Comparison of ENCODE assay signal across 26 mouse cellular contexts in genomic region chr19:12812644-12813364, GRCm38 (mm10). TPM values are rescaled to one million over a fixed set of nuclear protein-coding genes. Genes with fewer than 3 reads are reported as not detected.
DNase-seq lines count a peak whose midpoint lies in the region; ATAC-seq and TF ChIP-seq lines count a peak whose summit lies in the region.
"Had no signal": no experiment of that assay in that cellular context is flagged by ENCODE, and none has a peak within 500 bp of the region (broad histone marks: within the 10 kb centered on the region; RNA-seq: fewer than 3 reads in every experiment).

No protein-coding gene starts in this region.

- no peaks in the 10 kb centered on the region for H3K4me1 ChIP-seq in heart, adult 2 months (ENCODE audit: control insufficient read depth, insufficient read depth, low read length)
- H3K4me1 ChIP-seq in liver, embryonic 13.5 days (replicated peaks) = peaks cover 5% of the 10 kb centered on the region; the same call in 1 of the 2 replicates
- peaks cover 5% of the 10 kb centered on the region; the same call in 1 of the 2 replicates for H3K4me1 ChIP-seq in liver, embryonic 12.5 days
- H3K4me1 ChIP-seq: embryonic facial prominence, embryonic 12.5 days; forebrain, embryonic 12.5 days; heart, embryonic 13.5 days had no signal

- no peak for TF ChIP-seq EP300 in heart, adult 2 months (IDR thresholded peaks at IDR 0.05; ENCODE audit: insufficient read depth, low read depth, low read length)

- H3K36me3 ChIP-seq in heart, adult 2 months (ENCODE audit: control insufficient read depth, insufficient read depth, low read length) = no peaks in the 10 kb centered on the region
- H3K36me3 ChIP-seq in liver, embryonic 13.5 days = no peaks in the 10 kb centered on the region
- H3K36me3 ChIP-seq in liver, embryonic 12.5 days = no peaks in the 10 kb centered on the region
- H3K36me3 ChIP-seq: embryonic facial prominence, embryonic 12.5 days; forebrain, embryonic 12.5 days; heart, embryonic 13.5 days had no signal

- H3K9me3 ChIP-seq in liver, embryonic 13.5 days (replicated peaks) = no peaks in the 10 kb centered on the region
- no peaks in the 10 kb centered on the region for H3K9me3 ChIP-seq in liver, embryonic 12.5 days (replicated peaks)
- H3K9me3 ChIP-seq: embryonic facial prominence, embryonic 12.5 days; forebrain, embryonic 12.5 days; heart, embryonic 13.5 days had no signal

- TF ChIP-seq CTCF in heart, adult 2 months (IDR thresholded peaks at IDR 0.05) = no peak

- H3K4me3 ChIP-seq in heart, adult 2 months = no peak overlapping the region
- no peak overlapping the region for H3K4me3 ChIP-seq in liver, embryonic 13.5 days (replicated peaks)
- no peak overlapping the region for H3K4me3 ChIP-seq in liver, embryonic 12.5 days
- H3K4me3 ChIP-seq: embryonic facial prominence, embryonic 12.5 days; forebrain, embryonic 12.5 days; heart, embryonic 13.5 days had no signal

- H3K4me2 ChIP-seq in liver, embryonic 13.5 days = no peak overlapping the region
- no peak overlapping the region for H3K4me2 ChIP-seq in liver, embryonic 12.5 days
- H3K4me2 ChIP-seq: embryonic facial prominence, embryonic 12.5 days; forebrain, embryonic 12.5 days; heart, embryonic 13.5 days; hindbrain, embryonic 14.5 days had no signal

- H3K27me3 ChIP-seq in heart, adult 2 months (ENCODE audit: control insufficient read depth, insufficient read depth, low read length) = no peaks in the 10 kb centered on the region
- H3K27me3 ChIP-seq in liver, embryonic 13.5 days = no peaks in the 10 kb centered on the region
- H3K27me3 ChIP-seq in liver, embryonic 12.5 days (replicated peaks) = no peaks in the 10 kb centered on the region
- H3K27me3 ChIP-seq: embryonic facial prominence, embryonic 12.5 days; forebrain, embryonic 12.5 days; heart, embryonic 13.5 days had no signal

- 0 out of 2 replicates have a peak, but pooled peaks have one; percentile 20 for ATAC-seq in liver, embryonic 13.5 days (ENCODE audit: low read depth)
- ATAC-seq in liver, embryonic 12.5 days = no peak
- ATAC-seq in erythroblast, adult 5-6 weeks (replicated peaks; ENCODE audit: low FRiP score, poor library complexity, severe bottlenecking) = peak; percentile 43; the same call in 1 of the 2 replicates
- no peak for ATAC-seq in inflammation-experienced regulatory T-cells, adult 6 months
- ATAC-seq: forebrain, embryonic 16.5 days had no signal

- TF ChIP-seq POLR2A in heart, adult 2 months (IDR thresholded peaks at IDR 0.05; ENCODE audit: insufficient read depth, low read depth, low read length) = no peak

- 45% methylated on average over 1 of the region's 1 CpGs for WGBS in heart, adult 2 months
- 38% methylated on average over 1 of the region's 1 CpGs for WGBS in liver, embryonic 13.5 days (ENCODE audit: insufficient replicate concordance)
- WGBS in liver, embryonic 12.5 days (ENCODE audit: insufficient replicate concordance) = 59% methylated on average over 1 of the region's 1 CpGs

- H3K79me2 ChIP-seq in heart, adult 2 months (replicated peaks; ENCODE audit: control insufficient read depth, insufficient read depth, low read length) = no peaks in the 10 kb centered on the region

- intact Hi-C loops in heart, adult 2 months (cut with DNase I) = no loop called here

- DNase-seq in heart, adult 11 months = peak; percentile 74
- no peak for DNase-seq in heart, adult 2 months
- DNase-seq in liver, embryonic 13.5 days = no peak
- DNase-seq in 416B (ENCODE audit: low read depth) = peak; percentile 16
- DNase-seq in gastrocnemius, postnatal 25 days = no peak
- DNase-seq: adrenal gland, adult 8-10 months; cerebellum, adult 11 months; cerebellum, adult 8-10 months; cerebellum, postnatal 14 days; gastrocnemius, postnatal 10 days; heart, postnatal 10 days had no signal

- H3K9ac ChIP-seq in heart, adult 2 months (ENCODE audit: low read depth, low read length) = no peak overlapping the region
- H3K9ac ChIP-seq in liver, embryonic 13.5 days = no peak overlapping the region
- no peak overlapping the region for H3K9ac ChIP-seq in liver, embryonic 12.5 days
- H3K9ac ChIP-seq: embryonic facial prominence, embryonic 12.5 days; forebrain, embryonic 12.5 days; heart, embryonic 13.5 days; hindbrain, embryonic 14.5 days had no signal

- no peak overlapping the region for H3K27ac ChIP-seq in heart, adult 2 months
- no peak overlapping the region for H3K27ac ChIP-seq in liver, embryonic 13.5 days
- H3K27ac ChIP-seq in liver, embryonic 12.5 days = no peak overlapping the region
- H3K27ac ChIP-seq: embryonic facial prominence, embryonic 12.5 days; forebrain, embryonic 12.5 days; heart, embryonic 13.5 days; hindbrain, embryonic 14.5 days had no signal

RNA-seq across cellular contexts. Expression of gene Lpxn, which starts 16.8 kb away (rescaled TPM):
- total RNA-seq in heart, adult 2 months (2021) = under 1 TPM; 0.91 to 0.97 TPM
- 1.1 and 1.3 TPM in 2 replicates for polyA plus RNA-seq in heart, adult 2 months (2012; rRNA removed)
- polyA plus RNA-seq in liver, embryonic 13.5 days (2015; fragmentation: Nextera tagmentation; extraction: Ambion mirVana) = 1.5 and 2.0 TPM in 2 replicates
- polyA plus RNA-seq in liver, embryonic 12.5 days (2016; fragmentation: Nextera tagmentation; extraction: Ambion mirVana) = 1.3 and 1.4 TPM in 2 replicates
- 3.8 and 5.6 TPM in 2 replicates for total RNA-seq in erythroblast, adult 5-6 weeks (2015; ENCODE audit: low replicate concordance)
- total RNA-seq in erythroblast, adult 5-6 weeks (2017; ENCODE audit: low replicate concordance) = 3.3 and 4.3 TPM in 2 replicates
- total RNA-seq in gastrocnemius, postnatal 25 days (2021) = under 1 TPM; 0.36 to 0.38 TPM
- polyA plus RNA-seq in inflammation-experienced regulatory T-cells, adult 6 months (2017; shearing (Covaris generic)) = 100 to 1,000 TPM; 257 to 302 (median 261) TPM

RNA-seq across cellular contexts. Expression of gene Zfp91, which starts 16.9 kb away (rescaled TPM):
- total RNA-seq in heart, adult 2 months (2021) = 10 to 100 TPM; 71.9 to 84.5 TPM
- 17.4 and 36.6 TPM in 2 replicates for polyA plus RNA-seq in heart, adult 2 months (2012; rRNA removed)
- polyA plus RNA-seq in liver, embryonic 13.5 days (2015; fragmentation: Nextera tagmentation; extraction: Ambion mirVana) = 8.4 and 9.2 TPM in 2 replicates
- polyA plus RNA-seq in liver, embryonic 12.5 days (2016; fragmentation: Nextera tagmentation; extraction: Ambion mirVana) = 11.6 and 12.4 TPM in 2 replicates
- 21.7 and 24.5 TPM in 2 replicates for total RNA-seq in erythroblast, adult 5-6 weeks (2015; ENCODE audit: low replicate concordance)
- total RNA-seq in erythroblast, adult 5-6 weeks (2017; ENCODE audit: low replicate concordance) = 34.2 and 51.3 TPM in 2 replicates
- total RNA-seq in gastrocnemius, postnatal 25 days (2021) = 10 to 100 TPM; 82.9 to 97.8 TPM
- polyA plus RNA-seq in inflammation-experienced regulatory T-cells, adult 6 months (2017; shearing (Covaris generic)) = 10 to 100 TPM; 17.7 to 22.3 (median 19.1) TPM

RNA-seq across cellular contexts. Expression of gene Gm5244, which starts 33.7 kb away (rescaled TPM):
- total RNA-seq in heart, adult 2 months (2021) = not detected
- polyA plus RNA-seq in heart, adult 2 months (2012; rRNA removed) = 0.35 TPM in 1 of 2 replicates, not detected in the other
- not detected in 2 replicates for polyA plus RNA-seq in liver, embryonic 13.5 days (2015; fragmentation: Nextera tagmentation; extraction: Ambion mirVana)
- not detected in 2 replicates for polyA plus RNA-seq in liver, embryonic 12.5 days (2016; fragmentation: Nextera tagmentation; extraction: Ambion mirVana)
- total RNA-seq in erythroblast, adult 5-6 weeks (2015; ENCODE audit: low replicate concordance) = not detected in 2 replicates
- not detected in 2 replicates for total RNA-seq in erythroblast, adult 5-6 weeks (2017; ENCODE audit: low replicate concordance)
- not detected for total RNA-seq in gastrocnemius, postnatal 25 days (2021)
- under 1 TPM; 0.47 to 0.91 (median 0.54) TPM for polyA plus RNA-seq in inflammation-experienced regulatory T-cells, adult 6 months (2017; shearing (Covaris generic))
- total RNA-seq: adrenal gland, adult 8-10 months; adrenal gland, postnatal 4 days; gastrocnemius, postnatal 10 days; heart, postnatal 10 days; hematopoietic stem cell, adult 5-6 weeks had no signal
- polyA plus RNA-seq: brain, embryonic 14.5 days; C2C12; cortical plate, adult 2 months; embryonic facial prominence, embryonic 12.5 days; forebrain, embryonic 12.5 days; forebrain, embryonic 16.5 days; frontal cortex, adult 2 months; gonadal fat pad, adult 2 months; heart, embryonic 13.5 days; hindbrain, embryonic 14.5 days had no signal

RNA-seq across cellular contexts. Expression of gene Olfr1444, which starts 44.3 kb away (rescaled TPM):
- not detected for total RNA-seq in heart, adult 2 months (2021)
- polyA plus RNA-seq in heart, adult 2 months (2012; rRNA removed) = not detected in 2 replicates
- polyA plus RNA-seq in liver, embryonic 13.5 days (2015; fragmentation: Nextera tagmentation; extraction: Ambion mirVana) = not detected in 2 replicates
- polyA plus RNA-seq in liver, embryonic 12.5 days (2016; fragmentation: Nextera tagmentation; extraction: Ambion mirVana) = not detected in 2 replicates
- total RNA-seq in erythroblast, adult 5-6 weeks (2015; ENCODE audit: low replicate concordance) = not detected in 2 replicates
- not detected in 2 replicates for total RNA-seq in erythroblast, adult 5-6 weeks (2017; ENCODE audit: low replicate concordance)
- total RNA-seq in gastrocnemius, postnatal 25 days (2021) = not detected
- polyA plus RNA-seq in inflammation-experienced regulatory T-cells, adult 6 months (2017; shearing (Covaris generic)) = 1 to 10 TPM in 1 of 3 experiments, under 1 TPM in 2; 0.70 to 1.3 (median 0.74) TPM
- total RNA-seq: adrenal gland, adult 8-10 months; adrenal gland, postnatal 4 days; gastrocnemius, postnatal 10 days; heart, postnatal 10 days; hematopoietic stem cell, adult 5-6 weeks had no signal
- polyA plus RNA-seq: brain, embryonic 14.5 days; C2C12; cortical plate, adult 2 months; embryonic facial prominence, embryonic 12.5 days; forebrain, embryonic 12.5 days; forebrain, embryonic 16.5 days; frontal cortex, adult 2 months; gonadal fat pad, adult 2 months; heart, embryonic 13.5 days; hindbrain, embryonic 14.5 days had no signal

RNA-seq across cellular contexts. Expression of gene Cntf, which starts 47.4 kb away (rescaled TPM):
- total RNA-seq in heart, adult 2 months (2021) = 1 to 10 TPM in 1 of 2 experiments, under 1 TPM in 1; 0.84 to 1.5 TPM
- 3.1 and 5.8 TPM in 2 replicates for polyA plus RNA-seq in heart, adult 2 months (2012; rRNA removed)
- polyA plus RNA-seq in liver, embryonic 13.5 days (2015; fragmentation: Nextera tagmentation; extraction: Ambion mirVana) = 0.69 and 0.81 TPM in 2 replicates
- polyA plus RNA-seq in liver, embryonic 12.5 days (2016; fragmentation: Nextera tagmentation; extraction: Ambion mirVana) = 1.0 and 1.1 TPM in 2 replicates
- 7.5 TPM in 1 of 2 replicates, not detected in the other for total RNA-seq in erythroblast, adult 5-6 weeks (2015; ENCODE audit: low replicate concordance)
- total RNA-seq in erythroblast, adult 5-6 weeks (2017; ENCODE audit: low replicate concordance) = not detected in 2 replicates
- total RNA-seq in gastrocnemius, postnatal 25 days (2021) = 1 to 10 TPM; 3.2 to 3.4 TPM
- 1 to 10 TPM; 2.4 to 4.2 (median 3.7) TPM for polyA plus RNA-seq in inflammation-experienced regulatory T-cells, adult 6 months (2017; shearing (Covaris generic))

Comparison
In these comparisons a context has a peak if more than half of its experiments do, and no peak if none do; other contexts are left out.
1. DNase-seq: peak in heart, adult 11 months (single experiment) and 416B (single experiment); none in heart, adult 2 months (0 of 2), liver, embryonic 13.5 days (single experiment) and gastrocnemius, postnatal 25 days (single experiment).
2. ATAC-seq: peak in liver, embryonic 13.5 days (single experiment) and erythroblast, adult 5-6 weeks (single experiment); none in liver, embryonic 12.5 days (single experiment) and inflammation-experienced regulatory T-cells, adult 6 months (single experiment).
3. RNA of gene Lpxn, which starts 16.8 kb away (polyA plus RNA-seq): 257 to 302 TPM in inflammation-experienced regulatory T-cells, adult 6 months; 1.5 to 2.0 TPM in liver, embryonic 13.5 days, 1.3 to 1.4 TPM in liver, embryonic 12.5 days and 1.1 to 1.3 TPM in heart, adult 2 months; every median in the first group is over 10 times any median in the second.